Mouse (Mus musculus) embryonic facial prominence, embryonic 11.5 days (tissue): ENCODE data around the gene Pla2g4b. TPM values are rescaled to one million over a fixed set of nuclear protein-coding genes. Genes with fewer than 3 reads are reported as not detected.

Source experiments
- ATAC-seq: fragments of 200-750 bp; cut with Nextera tagmentation; replicated peaks from 2 replicates; pipeline ENCODE4 v1.8.0; 2017; ENCODE audit warnings: low read depth; ENCODE audit not compliant: insufficient number of reproducible peaks, low FRiP score, low TSS enrichment
- DNase-seq: peaks from one replicate; pipeline ENCODE4 v3.0.0-alpha.2; 2015; ENCODE audit warnings: low spot score
- H3K27ac ChIP-seq: fragments of 300-500 bp; sonication (generic); replicated peaks from 2 replicates; pipeline ENCODE4 v1.5.1; 2014; ENCODE audit warnings: mild to moderate bottlenecking, low read depth, low read length, control low read depth
- H3K27me3 ChIP-seq: fragments of 300-500 bp; sonication (generic); 2 replicates; pipeline ENCODE4 v1.6.1; 2014; ENCODE audit warnings: mild to moderate bottlenecking, low read length, moderate library complexity, mixed read lengths; ENCODE audit not compliant: control insufficient read depth, insufficient read depth
- H3K36me3 ChIP-seq: fragments of 300-500 bp; sonication (generic); replicated peaks from 2 replicates; pipeline ENCODE4 v1.6.1; 2014; ENCODE audit warnings: low read depth, mild to moderate bottlenecking, low read length, moderate library complexity, mixed read lengths; ENCODE audit not compliant: control insufficient read depth, insufficient read depth
- H3K4me1 ChIP-seq: fragments of 300-500 bp; sonication (generic); 2 replicates; pipeline ENCODE4 v1.6.1; 2014; ENCODE audit warnings: low read length, mixed read lengths; ENCODE audit not compliant: control insufficient read depth, insufficient read depth
- H3K4me2 ChIP-seq: fragments of 300-500 bp; sonication (generic); 2 replicates; pipeline ENCODE4 v1.6.1; 2014; ENCODE audit warnings: low read depth, mild to moderate bottlenecking, control low read depth, low read length, moderate library complexity
- H3K4me3 ChIP-seq: fragments of 300-500 bp; sonication (generic); 2 replicates; pipeline ENCODE4 v1.5.1; 2014; ENCODE audit warnings: low read depth, low read length, control low read depth
- H3K9ac ChIP-seq: fragments of 300-500 bp; sonication (generic); replicated peaks from 2 replicates; pipeline ENCODE4 v1.6.1; 2014; ENCODE audit warnings: mild to moderate bottlenecking, control low read depth, low read length
- H3K9me3 ChIP-seq: fragments of 300-500 bp; sonication (generic); replicated peaks from 2 replicates; pipeline ENCODE4 v1.6.1; 2016; ENCODE audit warnings: mild to moderate bottlenecking, low read length, inconsistent platforms, mixed read lengths; ENCODE audit not compliant: control insufficient read depth
- WGBS: fragments of 180-500 bp; shearing (Covaris S2); extraction: QIAGEN DNeasy Blood & Tissue Kit; methylation state at CpG from one replicate; pipeline ENCODE4 v1.1.7; 2014; 5-methylcytosine and 5-hydroxymethylcytosine counted together
- polyA plus RNA-seq: library from polyadenylated mRNA; unstranded; fragments of >200 nt; fragmentation: Nextera tagmentation; extraction: Ambion mirVana; gene quantifications from 2 replicates; pipeline ENCODE4 v1.2.1, GENCODE M21; 2014

Gene Pla2g4b
- polyA plus RNA-seq, 1 experiment from 2014 or later, result 0.88 TPM

DNA sequence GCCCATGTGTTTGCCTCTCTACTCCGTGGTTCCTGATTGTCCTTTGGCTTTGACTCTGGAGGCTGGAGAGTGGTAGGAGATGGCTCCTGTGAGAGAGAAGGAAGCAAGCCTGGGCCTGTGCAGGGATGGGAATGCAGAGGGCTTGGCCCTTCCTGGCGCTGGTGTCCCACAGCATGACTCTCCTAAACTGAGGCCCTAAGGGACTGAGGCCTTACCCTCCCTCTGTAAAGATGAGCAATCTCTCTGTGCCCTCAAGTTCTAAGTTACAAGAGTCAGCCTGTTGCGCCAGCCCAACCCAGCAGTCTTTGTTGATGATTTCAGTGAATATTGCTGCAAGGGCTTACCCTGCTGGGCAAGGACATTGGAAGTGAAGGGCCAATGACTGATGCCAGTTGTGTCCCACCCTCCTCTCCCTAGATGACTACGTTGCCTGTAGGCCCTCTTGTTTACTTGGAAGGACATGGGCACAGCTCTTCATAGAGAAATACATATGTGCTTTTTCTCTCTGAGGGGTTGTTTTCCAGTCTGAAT is 25.5 kb upstream of the Pla2g4b start:
- Histone ChIP-seq H3K4me2 (no peak overlapping the region), H3K9ac (no peak overlapping the region), H3K4me3 (no peak overlapping the region), H3K27me3 (no peaks in the 10 kb centered on the region), H3K27ac (no peak overlapping the region), H3K9me3 (no peaks in the 10 kb centered on the region), H3K4me1 (no peaks in the 10 kb centered on the region), H3K36me3 (no peaks in the 10 kb centered on the region)
- DNase-seq, result no peak
- ATAC-seq, result no peak
- WGBS, result 79% methylated on average over 4 of the region's 4 CpGs

DNA sequence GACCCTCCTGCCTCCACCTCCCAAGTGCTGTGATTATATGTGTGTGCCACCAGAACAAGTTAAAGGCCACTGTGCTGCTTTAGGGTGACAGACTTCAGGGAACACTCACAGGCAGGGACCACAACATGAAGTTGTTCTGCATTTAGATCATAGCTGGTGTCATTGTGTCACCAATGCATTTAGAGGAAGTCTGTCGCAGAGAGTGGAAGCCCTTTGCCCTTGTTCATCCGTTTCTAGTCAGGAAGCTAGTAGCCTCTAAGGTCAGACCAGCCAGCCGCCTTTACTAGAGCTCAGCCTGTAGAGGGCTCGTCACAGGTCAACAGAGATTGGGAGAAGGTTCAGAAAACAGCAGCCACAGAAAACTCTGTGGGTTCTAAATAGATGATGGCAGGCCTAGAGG is 24.5 kb upstream of the Pla2g4b start:
- H3K4me2 ChIP-seq, result no peak overlapping the region
- 44% methylated on average over 4 of the region's 4 CpGs for WGBS

DNA sequence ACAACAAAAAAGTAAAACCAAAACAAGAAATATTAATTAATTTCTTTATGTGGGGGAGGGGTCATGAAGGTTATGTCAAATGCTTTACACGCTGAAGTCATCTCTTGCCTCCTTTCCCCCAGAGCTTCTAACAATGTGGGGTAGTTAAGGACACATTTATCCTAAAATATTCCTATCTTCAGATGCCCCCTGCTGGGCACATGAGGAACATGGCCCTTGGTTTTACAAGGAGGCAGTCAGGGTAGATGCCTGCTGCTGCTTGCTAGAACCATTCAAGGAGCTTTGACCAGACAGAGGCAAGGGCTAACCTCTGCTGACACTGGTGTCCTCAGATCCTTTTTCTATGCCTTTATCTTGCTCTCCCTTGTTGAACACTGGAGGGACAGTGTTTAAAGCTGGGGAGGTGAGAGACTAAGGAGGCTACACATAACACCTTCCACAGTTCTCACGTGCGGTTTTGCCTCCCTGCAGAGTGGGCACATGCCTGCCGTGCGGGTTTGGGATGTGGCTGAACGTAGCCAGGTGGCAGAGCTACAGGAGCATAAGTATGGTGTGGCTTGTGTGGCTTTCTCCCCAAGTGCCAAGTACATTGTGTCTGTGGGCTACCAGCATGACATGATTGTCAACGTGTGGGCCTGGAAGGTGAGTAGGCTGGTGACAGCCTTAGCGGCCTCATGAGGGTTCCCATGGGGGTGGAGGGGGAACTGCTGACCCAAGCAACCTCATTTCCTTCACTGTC is 21.6 kb upstream of the Pla2g4b start:
- no peak; the same call in 1 of the 2 replicates for ATAC-seq
- H3K27me3 ChIP-seq, result no peaks in the 10 kb centered on the region
- no peak overlapping the region for H3K4me2 ChIP-seq
- no peak overlapping the region for H3K27ac ChIP-seq
- H3K9me3 ChIP-seq, result no peaks in the 10 kb centered on the region
- no peak overlapping the region for H3K9ac ChIP-seq
- no peak overlapping the region for H3K4me3 ChIP-seq
- DNase-seq, result peak; percentile 82
- WGBS, result 81% methylated on average over 8 of the region's 8 CpGs
- H3K4me1 ChIP-seq, result no peaks in the 10 kb centered on the region
- no peaks in the 10 kb centered on the region for H3K36me3 ChIP-seq

More for the DNA sequence above, 24.5 kb upstream of the Pla2g4b start:
- no peak overlapping the region for H3K9ac ChIP-seq
- ATAC-seq (no peak), DNase-seq (no peak)
- no peaks in the 10 kb centered on the region for H3K4me1 ChIP-seq
- H3K27ac ChIP-seq, result no peak overlapping the region
- H3K9me3 ChIP-seq, result no peaks in the 10 kb centered on the region
- H3K4me3 ChIP-seq, result no peak overlapping the region
- no peaks in the 10 kb centered on the region for H3K36me3 ChIP-seq
- no peaks in the 10 kb centered on the region for H3K27me3 ChIP-seq

DNA sequence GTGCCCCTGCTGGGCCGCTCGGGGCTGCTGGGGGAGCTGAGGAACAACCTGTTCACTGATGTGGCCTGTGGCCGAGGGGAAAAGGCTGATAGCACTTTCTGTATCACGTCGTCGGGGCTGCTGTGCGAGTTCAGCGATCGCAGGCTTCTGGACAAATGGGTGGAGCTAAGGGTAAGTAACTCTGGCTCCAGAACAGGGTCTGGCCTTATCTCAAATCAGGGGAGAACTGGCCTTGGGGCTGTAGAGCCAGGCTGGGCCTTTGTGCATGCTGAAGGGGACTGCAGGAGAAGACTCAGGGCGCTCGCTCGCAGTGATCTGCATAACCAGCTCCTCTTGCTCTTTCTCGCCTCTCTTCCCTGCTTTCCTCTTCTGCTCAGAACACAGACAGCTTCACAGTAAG is 20.3 kb upstream of the Pla2g4b start:
- WGBS, result 84% methylated on average over 13 of the region's 13 CpGs
- H3K27me3 ChIP-seq, result no peaks in the 10 kb centered on the region
- H3K9ac ChIP-seq, result no peak overlapping the region

DNA sequence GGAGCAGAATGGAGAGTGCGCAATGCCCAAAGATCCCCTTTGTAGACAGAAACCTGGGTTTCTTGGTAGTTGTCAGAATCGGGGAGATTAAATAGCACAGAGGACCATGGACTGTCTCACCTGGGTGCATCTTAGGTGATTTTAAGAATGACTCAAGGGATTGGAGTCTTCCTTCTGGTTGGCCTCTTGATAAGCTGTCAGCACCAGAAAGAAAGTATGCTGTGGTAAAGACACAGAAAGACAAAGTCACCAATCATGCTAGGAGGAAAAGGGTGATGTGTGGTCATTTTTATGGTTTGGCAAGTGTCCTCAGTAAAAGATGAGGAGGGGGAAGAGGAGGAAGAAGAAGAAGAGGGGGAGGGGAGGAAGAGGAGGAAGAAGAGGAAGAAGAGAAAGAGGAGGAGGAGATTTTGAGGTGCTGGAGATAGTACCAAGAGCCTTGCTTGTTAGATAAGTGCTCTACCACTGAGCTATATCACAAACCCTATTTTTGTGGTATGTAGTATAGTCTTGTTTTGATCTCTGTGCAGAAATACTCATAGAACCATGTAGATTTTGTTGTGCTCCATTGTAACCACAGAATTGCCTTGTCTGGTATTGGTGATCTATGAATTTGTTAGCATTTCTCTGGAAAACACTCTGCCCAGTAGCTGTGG is 19.3 kb upstream of the Pla2g4b start:
- ATAC-seq (no peak), DNase-seq (no peak)
- H3K4me1 ChIP-seq, result no peaks in the 10 kb centered on the region
- no peak overlapping the region for H3K4me3 ChIP-seq
- no peaks in the 10 kb centered on the region; the same call in 1 of the 2 replicates for H3K36me3 ChIP-seq
- WGBS, result 94% methylated on average over 2 of the region's 2 CpGs
- H3K9me3 ChIP-seq, result no peaks in the 10 kb centered on the region
- no peak overlapping the region for H3K4me2 ChIP-seq
- no peak overlapping the region for H3K9ac ChIP-seq
- H3K27me3 ChIP-seq, result no peaks in the 10 kb centered on the region
- H3K27ac ChIP-seq, result no peak overlapping the region

More for the DNA sequence above, 20.3 kb upstream of the Pla2g4b start:
- Histone ChIP-seq H3K36me3 (no peaks in the 10 kb centered on the region; the same call in 1 of the 2 replicates), H3K4me1 (no peaks in the 10 kb centered on the region), H3K4me2 (no peak overlapping the region), H3K27ac (no peak overlapping the region), H3K9me3 (no peaks in the 10 kb centered on the region), H3K4me3 (no peak overlapping the region)
- no peak for ATAC-seq
- no peak for DNase-seq

DNA sequence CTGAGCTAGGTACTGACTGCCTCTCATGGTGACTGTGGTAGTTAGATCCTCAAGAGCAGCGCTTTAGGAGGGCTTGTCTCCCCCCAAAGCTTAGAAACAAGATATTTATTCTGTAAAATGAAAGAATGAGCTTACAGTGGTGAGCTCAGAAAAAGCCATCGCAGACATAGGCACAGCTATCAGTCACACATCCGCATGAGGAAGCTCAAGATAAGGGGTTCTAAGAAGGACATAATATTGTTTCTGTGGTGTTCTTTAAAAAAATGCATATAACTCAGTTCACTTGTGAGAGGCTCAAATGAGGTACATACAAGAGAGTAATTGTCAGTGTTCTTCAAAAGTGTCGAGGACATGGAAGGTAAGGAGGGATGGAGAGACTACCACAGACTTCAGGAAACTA is 17.3 kb upstream of the Pla2g4b start:
- H3K4me3 ChIP-seq, result no peak overlapping the region
- H3K27ac ChIP-seq, result no peak overlapping the region
- no peaks in the 10 kb centered on the region; the same call in 1 of the 2 replicates for H3K36me3 ChIP-seq
- ATAC-seq, result no peak
- no peaks in the 10 kb centered on the region for H3K9me3 ChIP-seq
- H3K4me2 ChIP-seq, result no peak overlapping the region
- no peaks in the 10 kb centered on the region for H3K27me3 ChIP-seq
- no peak overlapping the region for H3K9ac ChIP-seq
- H3K4me1 ChIP-seq, result no peaks in the 10 kb centered on the region
- 90% methylated on average over 4 of the region's 4 CpGs for WGBS
- no peak for DNase-seq

DNA sequence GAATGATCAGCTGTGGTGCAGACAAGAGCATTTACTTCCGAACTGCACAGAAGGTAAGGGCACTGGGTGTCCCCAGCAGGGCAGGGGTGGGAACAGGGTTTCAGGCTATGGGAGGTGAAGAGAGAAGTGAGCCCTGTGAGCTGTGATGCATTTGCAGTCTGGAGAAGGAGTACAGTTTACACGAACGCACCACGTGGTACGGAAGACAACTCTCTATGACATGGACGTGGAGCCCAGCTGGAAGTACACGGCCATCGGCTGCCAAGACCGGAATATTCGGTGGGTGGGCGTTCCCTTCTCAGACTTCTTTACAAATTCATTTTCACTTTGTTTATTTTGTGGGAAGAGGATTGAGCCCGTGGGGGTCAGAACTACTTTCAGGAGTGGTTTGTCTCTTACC is 15.6 kb upstream of the Pla2g4b start:
- Histone ChIP-seq H3K4me1 (no peaks in the 10 kb centered on the region), H3K27ac (no peak overlapping the region), H3K9me3 (no peaks in the 10 kb centered on the region), H3K4me2 (no peak overlapping the region), H3K9ac (no peak overlapping the region), H3K27me3 (no peaks in the 10 kb centered on the region), H3K4me3 (no peak overlapping the region), H3K36me3 (peaks cover 3% of the 10 kb centered on the region)
- ATAC-seq (no peak), DNase-seq (no peak)
- WGBS, result 93% methylated on average over 12 of the region's 12 CpGs

DNA sequence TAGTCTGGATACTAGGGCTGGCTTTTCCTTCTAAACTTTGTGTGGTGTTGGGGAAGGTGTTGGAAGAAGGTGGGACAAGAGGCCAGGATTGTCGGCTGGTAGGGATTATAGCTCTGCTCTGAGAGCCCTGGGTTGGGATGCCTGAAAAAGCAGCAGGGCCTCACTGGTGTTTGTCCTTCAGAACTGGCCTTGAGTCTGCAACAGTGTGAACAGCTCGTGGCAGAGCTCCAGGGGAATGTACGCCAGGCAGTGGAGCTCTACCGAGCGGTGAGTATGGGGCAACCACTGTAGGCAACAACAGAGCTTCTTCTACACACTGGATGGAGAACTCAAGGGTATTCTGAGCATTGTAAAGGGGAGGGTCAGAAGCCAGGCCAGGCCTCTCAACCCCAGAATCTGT is 8.9 kb upstream of the Pla2g4b start:
- Histone ChIP-seq H3K9me3 (no peaks in the 10 kb centered on the region), H3K4me3 (no peak overlapping the region), H3K36me3 (peaks cover 3% of the 10 kb centered on the region), H3K27me3 (no peaks in the 10 kb centered on the region), H3K4me1 (no peaks in the 10 kb centered on the region), H3K4me2 (no peak overlapping the region), H3K9ac (no peak overlapping the region), H3K27ac (no peak overlapping the region)
- no peak for DNase-seq
- no peak for ATAC-seq
- WGBS, result 96% methylated on average over 5 of the region's 5 CpGs
